Mouse (Mus musculus) midbrain, postnatal 0 days (tissue): ENCODE results near the gene Akap17b. TPM values are rescaled to one million over a fixed set of nuclear protein-coding genes. Genes with fewer than 3 reads are reported as not detected.

Source experiments
- ATAC-seq: fragments of 200-750 bp; cut with Nextera tagmentation; 2 replicates; pipeline ENCODE4 v1.8.0; 2017; ENCODE audit warnings: moderate number of reproducible peaks, mild to moderate bottlenecking, moderate TSS enrichment, moderate library complexity; ENCODE audit not compliant: low FRiP score
- DNase-seq: peaks from one replicate; pipeline ENCODE4 v3.0.0-alpha.2; 2015; ENCODE audit warnings: low spot score
- H3K27ac ChIP-seq: fragments of 300-500 bp; sonication (generic); 2 replicates; pipeline ENCODE4 v1.5.1; 2014; ENCODE audit warnings: low read depth, mild to moderate bottlenecking, low read length, mixed read lengths
- H3K27me3 ChIP-seq: fragments of 300-500 bp; sonication (generic); 2 replicates; pipeline ENCODE4 v1.6.1; 2014; ENCODE audit warnings: low read length, control low read depth, mixed read lengths; ENCODE audit not compliant: insufficient read depth
- H3K36me3 ChIP-seq: fragments of 300-500 bp; sonication (generic); 2 replicates; pipeline ENCODE4 v1.6.1; 2014; ENCODE audit warnings: low read length, control low read depth, mixed read lengths; ENCODE audit not compliant: insufficient read depth
- H3K4me1 ChIP-seq: fragments of 300-500 bp; sonication (generic); 2 replicates; pipeline ENCODE4 v1.6.1; 2014; ENCODE audit warnings: mild to moderate bottlenecking, control low read depth, antibody characterized with exemption, low read length, mixed read lengths; ENCODE audit not compliant: insufficient read depth
- H3K4me2 ChIP-seq: fragments of 300-500 bp; sonication (generic); 2 replicates; pipeline ENCODE4 v1.6.1; 2014; ENCODE audit warnings: low read depth, mild to moderate bottlenecking, low read length, mixed read lengths; ENCODE audit not compliant: poor library complexity, severe bottlenecking
- H3K4me3 ChIP-seq: fragments of 300-500 bp; sonication (generic); 2 replicates; pipeline ENCODE4 v1.5.1; 2014; ENCODE audit warnings: low read depth, mild to moderate bottlenecking, low read length, moderate library complexity
- H3K9ac ChIP-seq: fragments of 300-500 bp; sonication (generic); replicated peaks from 2 replicates; pipeline ENCODE4 v1.6.1; 2014; ENCODE audit warnings: mild to moderate bottlenecking, low read length, moderate library complexity, mixed read lengths; ENCODE audit not compliant: poor library complexity, severe bottlenecking
- H3K9me3 ChIP-seq: fragments of 300-500 bp; sonication (generic); 2 replicates; pipeline ENCODE4 v1.6.1; 2016; ENCODE audit warnings: low read length, control low read depth
- CTCF ChIP-seq: IDR thresholded peaks from 2 replicates; pipeline ENCODE4 v1.5.1; 2016; ENCODE audit warnings: antibody characterized with exemption, mild to moderate bottlenecking
- WGBS: fragments of 180-500 bp; shearing (Covaris S2); extraction: QIAGEN DNeasy Blood & Tissue Kit; methylation state at CpG from one replicate; pipeline ENCODE4 v1.1.7; 2014; 5-methylcytosine and 5-hydroxymethylcytosine counted together
- polyA plus RNA-seq: library from polyadenylated mRNA; unstranded; fragments of >200 nt; fragmentation: Nextera tagmentation; extraction: Ambion mirVana; gene quantifications from 2 replicates; pipeline ENCODE4 v1.2.1, GENCODE M21; 2015
- total RNA-seq: library from RNA; depleted of rRNA; stranded (reverse); fragments of >200 nt; gene quantifications from 2 replicates; pipeline ENCODE4 v1.2.3, GENCODE M21; 2014

Akap17b gene
- total and polyA plus RNA-seq, 2 experiments from 2014 or later = 5.3 to 9.8 TPM

DNA sequence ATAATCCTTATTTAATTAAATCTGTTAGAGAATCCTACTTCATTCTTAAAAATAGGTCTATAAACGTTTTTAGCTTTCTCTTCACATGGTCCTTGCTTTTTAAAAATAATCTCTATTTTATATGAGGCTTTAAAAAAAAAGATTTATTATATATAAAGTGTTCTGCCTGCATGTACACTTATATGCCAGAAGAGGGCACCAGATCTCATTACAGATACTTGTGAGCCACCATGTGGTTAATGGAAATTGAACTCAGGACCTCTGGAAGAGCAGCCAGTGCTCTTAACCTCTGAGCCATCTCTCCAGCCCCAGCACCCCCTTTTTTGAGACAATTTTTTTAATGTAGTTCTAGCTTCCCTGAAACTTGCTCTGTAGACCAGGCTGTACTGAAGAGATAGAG, 14.4 kb downstream of the Akap17b start:
- Histone ChIP-seq H3K4me1 (no peaks in the 10 kb centered on the region), H3K9ac (no peak overlapping the region), H3K9me3 (no peaks in the 10 kb centered on the region), H3K36me3 (no peaks in the 10 kb centered on the region), H3K27ac (no peak overlapping the region), H3K4me3 (no peak overlapping the region), H3K27me3 (no peaks in the 10 kb centered on the region), H3K4me2 (no peak overlapping the region)
- TF ChIP-seq CTCF = peak; percentile 66
- DNase-seq (no peak), ATAC-seq (no peak)
- WGBS = 4% methylated on average over 1 of the region's 1 CpGs

DNA sequence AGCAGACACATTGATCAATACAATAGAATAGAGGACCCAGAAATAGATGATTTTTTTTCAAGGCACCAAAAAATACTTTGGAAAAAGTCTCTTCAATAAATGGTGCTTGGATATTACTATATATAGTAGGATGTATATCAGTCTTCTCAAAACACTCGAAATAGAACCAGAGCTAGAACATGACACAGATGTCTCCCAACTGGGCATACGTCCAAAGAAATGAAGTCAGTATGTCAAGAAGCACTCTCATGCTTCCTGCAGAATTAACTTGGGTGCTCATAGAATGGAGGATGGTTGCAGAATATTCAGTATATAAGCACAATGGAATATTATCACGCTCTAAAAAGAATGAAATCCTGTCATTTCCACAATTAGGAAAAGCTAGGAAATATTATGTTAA, 17.1 kb downstream of the Akap17b start:
- Histone ChIP-seq H3K4me3 (no peak overlapping the region), H3K27ac (no peak overlapping the region), H3K4me1 (no peaks in the 10 kb centered on the region), H3K36me3 (no peaks in the 10 kb centered on the region), H3K9ac (no peak overlapping the region), H3K9me3 (no peaks in the 10 kb centered on the region), H3K27me3 (no peaks in the 10 kb centered on the region), H3K4me2 (no peak overlapping the region)
- ATAC-seq (no peak), DNase-seq (no peak)
- TF ChIP-seq CTCF = no peak
- 77% methylated on average over 3 of the region's 3 CpGs for WGBS

DNA sequence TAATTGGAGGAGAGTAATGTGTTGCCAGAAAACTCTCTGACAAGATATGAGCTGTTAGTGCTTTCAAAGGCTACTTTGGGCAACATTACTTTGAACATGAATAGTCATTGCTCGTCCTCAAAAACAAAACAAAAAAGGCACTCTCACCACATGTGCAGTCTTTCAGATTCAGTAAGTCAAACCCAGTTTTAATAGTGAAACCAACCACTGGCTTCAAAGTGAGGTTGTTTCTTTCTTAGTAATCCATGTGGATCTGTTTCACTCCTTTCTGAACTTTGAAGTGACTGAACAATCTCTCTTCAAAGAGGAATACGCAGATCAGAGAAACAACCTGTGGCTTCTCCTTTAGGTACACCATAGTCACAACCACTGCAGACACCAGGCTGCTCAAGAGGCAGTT, 36.1 kb downstream of the Akap17b start:
- H3K9ac ChIP-seq = no peak overlapping the region
- no peak for DNase-seq
- no peaks in the 10 kb centered on the region for H3K36me3 ChIP-seq

DNA sequence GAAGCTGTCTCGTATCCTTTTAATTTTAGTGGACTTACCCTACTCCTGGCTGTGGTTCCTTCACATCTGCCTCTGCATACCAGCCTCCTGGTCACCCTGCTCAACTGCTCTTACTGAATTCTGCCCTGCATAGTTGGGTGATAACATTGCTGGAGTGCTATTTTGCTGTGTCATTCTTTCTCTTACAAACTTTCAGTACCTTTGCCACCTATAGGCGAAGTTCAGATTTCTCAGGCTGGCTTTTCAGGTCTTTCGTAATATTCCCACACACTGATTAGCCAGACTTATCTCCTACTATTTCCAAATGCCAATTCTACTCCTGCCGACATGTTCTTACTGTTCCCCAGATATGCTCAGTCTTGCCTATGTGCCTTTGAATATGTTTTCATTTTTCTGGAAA, 41.2 kb downstream of the Akap17b start:
- H3K27me3 ChIP-seq = no peaks in the 10 kb centered on the region
- no peak overlapping the region for H3K27ac ChIP-seq
- no peaks in the 10 kb centered on the region for H3K9me3 ChIP-seq
- no peaks in the 10 kb centered on the region for H3K4me1 ChIP-seq
- H3K4me3 ChIP-seq = no peak overlapping the region
- ATAC-seq = no peak
- TF ChIP-seq CTCF = no peak
- no peak for DNase-seq
- H3K9ac ChIP-seq = no peak overlapping the region
- no peak overlapping the region for H3K4me2 ChIP-seq
- WGBS = 86% methylated on average over 4 of the region's 4 CpGs
- H3K36me3 ChIP-seq = no peaks in the 10 kb centered on the region

More for the DNA sequence above, 36.1 kb downstream of the Akap17b start:
- Histone ChIP-seq H3K9me3 (no peaks in the 10 kb centered on the region), H3K4me1 (no peaks in the 10 kb centered on the region), H3K27me3 (no peaks in the 10 kb centered on the region), H3K4me2 (no peak overlapping the region), H3K27ac (no peak overlapping the region), H3K4me3 (no peak overlapping the region)
- 78% methylated on average over 2 of the region's 2 CpGs for whole genome bisulfite sequencing
- no peak for ATAC-seq
- TF ChIP-seq CTCF = no peak

DNA sequence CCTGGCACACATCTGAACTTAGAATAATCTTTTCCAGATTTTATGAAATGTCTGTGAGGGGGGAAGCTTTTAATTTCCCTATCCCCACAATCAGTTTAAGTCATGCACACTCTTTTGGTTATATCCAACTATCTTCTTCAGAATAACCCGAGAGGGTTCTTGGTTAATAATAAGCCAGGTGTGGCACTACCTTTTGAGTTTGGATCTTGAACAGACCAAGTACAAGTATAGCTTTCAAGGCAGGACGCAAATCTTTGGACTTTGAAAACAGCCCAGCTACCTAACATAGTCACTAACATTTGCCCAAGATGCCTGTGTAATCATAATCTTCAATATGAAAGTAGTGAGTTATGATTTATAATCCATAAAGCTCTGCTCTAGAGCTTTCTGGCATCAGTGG, 42.3 kb downstream of the Akap17b start:
- Histone ChIP-seq H3K4me2 (no peak overlapping the region), H3K9me3 (no peaks in the 10 kb centered on the region), H3K27me3 (no peaks in the 10 kb centered on the region), H3K9ac (no peak overlapping the region), H3K4me3 (no peak overlapping the region), H3K4me1 (no peaks in the 10 kb centered on the region), H3K36me3 (no peaks in the 10 kb centered on the region), H3K27ac (no peak overlapping the region)
- DNase-seq (no peak), ATAC-seq (no peak)
- WGBS = 88% methylated on average over 2 of the region's 2 CpGs
- no peak for TF ChIP-seq CTCF

- 64% methylated on average over 8 of the region's 8 CpGs for WGBS
- peak overlapping the region; percentile 49 for H3K4me2 ChIP-seq
- no peaks in the 10 kb centered on the region for H3K9me3 ChIP-seq
- no peak for ATAC-seq
- peak overlapping the region; percentile 63 for H3K4me3 ChIP-seq
- no peak overlapping the region for H3K9ac ChIP-seq
- TF ChIP-seq CTCF = no peak
- no peak for DNase-seq
- no peaks in the 10 kb centered on the region for H3K27me3 ChIP-seq
- no peaks in the 10 kb centered on the region for H3K36me3 ChIP-seq
- H3K4me1 ChIP-seq = no peaks in the 10 kb centered on the region
- no peak overlapping the region for H3K27ac ChIP-seq
These were observed 45.1 kb downstream of the Akap17b start for GRCm38 (mm10) chrX:36600066-36600465.
